Mouse (Mus musculus) layer of hippocampus, adult 11-12 months (tissue): ENCODE data around the gene Ctsr.
"Not testable (repeated sequence)": the region's sequence is repeated elsewhere in the genome, so short reads cannot be mapped to it uniquely, and the experiment has no call there.

ENCODE experiments used
- DNase-seq: peaks from one replicate; pipeline ENCODE4 v3.0.0; 2022; ENCODE audit warnings: low spot score

Ctsr gene

GRCm38 (mm10) chr13:61164156-61164555 lies at the start of gene Ctsr:
Ctsr (minus strand) TSS chr13:61164256.
- no peak for DNase-seq

GRCm38 (mm10) chr13:61203310-61203709 lies 39.3 kb upstream of the Ctsr start, which contains the start of gene Cts6:
Cts6 (minus strand) TSS chr13:61203410.
- no peak for DNase-seq

- DNase-seq: not testable (repeated sequence)
Measured at GRCm38 (mm10) chr13:61185151-61185933, 21.3 kb upstream of the Ctsr start.

DNA sequence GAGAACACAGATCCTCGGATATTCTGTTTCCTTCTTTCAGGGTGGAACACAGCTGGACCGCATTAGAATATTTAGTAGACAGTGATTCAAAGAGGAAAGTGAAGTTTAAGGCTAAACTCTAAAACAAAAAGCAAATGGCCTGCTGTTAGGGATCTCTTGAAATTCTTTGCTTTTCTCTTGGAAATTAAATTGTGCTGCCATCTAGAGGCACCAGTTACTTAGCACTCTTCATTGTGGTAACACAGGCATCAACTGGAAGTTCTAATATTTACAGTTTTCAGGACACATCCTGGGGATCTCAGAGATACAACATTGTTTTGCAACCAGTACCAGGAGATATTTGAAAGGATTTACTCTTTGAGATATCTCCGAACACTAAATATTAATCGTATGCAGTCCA lies 566 bp upstream of the Ctsr start:
- no peak for DNase-seq
